In genomic region chr11:81841001-81841400, GRCm38 (mm10) we compare ENCODE assay signal across 18 mouse cellular contexts. TPM values are rescaled to one million over a fixed set of nuclear protein-coding genes. Genes with fewer than 3 reads are reported as not detected.
"Had no signal": no experiment of that assay in that cellular context is flagged by ENCODE, and none has a peak within 500 bp of the region (broad histone marks: within the 10 kb centered on the region; RNA-seq: fewer than 3 reads in every experiment).

No protein-coding gene starts in this region.

- DNase-seq: layer of hippocampus, postnatal 36 days; liver, embryonic 13.5 days; lung, adult 18-20 months; lung, postnatal 14 days; right cerebral cortex, adult 18-20 months; right cerebral cortex, postnatal 25 days; thymus, postnatal 4 days had no signal

- H3K4me3 ChIP-seq: hindbrain, embryonic 15.5 days; limb, embryonic 15.5 days; liver, embryonic 13.5 days; midbrain, embryonic 13.5 days; myocyte; neural tube, embryonic 15.5 days had no signal

- H3K9me3 ChIP-seq: hindbrain, embryonic 15.5 days; limb, embryonic 15.5 days; liver, embryonic 13.5 days; midbrain, embryonic 13.5 days; neural tube, embryonic 15.5 days had no signal

- H3K4me2 ChIP-seq: hindbrain, embryonic 15.5 days; limb, embryonic 15.5 days; liver, embryonic 13.5 days; midbrain, embryonic 13.5 days; neural tube, embryonic 15.5 days had no signal

- H3K27me3 ChIP-seq: hindbrain, embryonic 15.5 days; limb, embryonic 15.5 days; liver, embryonic 13.5 days; midbrain, embryonic 13.5 days; neural tube, embryonic 15.5 days had no signal

- H3K36me3 ChIP-seq: hindbrain, embryonic 15.5 days; limb, embryonic 15.5 days; liver, embryonic 13.5 days; midbrain, embryonic 13.5 days; neural tube, embryonic 15.5 days had no signal

- H3K9ac ChIP-seq: hindbrain, embryonic 15.5 days; limb, embryonic 15.5 days; liver, embryonic 13.5 days; midbrain, embryonic 13.5 days; neural tube, embryonic 15.5 days had no signal

- ATAC-seq: intestine, embryonic 16.5 days; midbrain, embryonic 13.5 days had no signal

- H3K27ac ChIP-seq: hindbrain, embryonic 15.5 days; limb, embryonic 15.5 days; liver, embryonic 13.5 days; midbrain, embryonic 13.5 days; neural tube, embryonic 15.5 days; stomach, postnatal 0 days had no signal

- H3K4me1 ChIP-seq: limb, embryonic 15.5 days; liver, embryonic 13.5 days; neural tube, embryonic 15.5 days had no signal

RNA-seq across cellular contexts. Expression of gene 5530401A14Rik, which starts 19.5 kb away (rescaled TPM):
- total RNA-seq: megakaryocyte-erythroid progenitor cell, adult 5-6 weeks had no signal
- polyA plus RNA-seq: limb, embryonic 11.5 days; limb, embryonic 15.5 days; liver, embryonic 13.5 days; myocyte; neural tube, embryonic 11.5 days; small intestine, adult 2 months; stomach, postnatal 0 days had no signal
